ENCODE assay signal across 10 mouse cellular contexts in genomic region chr16:32821772-32822449, GRCm38 (mm10). TPM values are rescaled to one million over a fixed set of nuclear protein-coding genes. Genes with fewer than 3 reads are reported as not detected.
DNase-seq lines count a peak whose midpoint lies in the region; ATAC-seq and TF ChIP-seq lines count a peak whose summit lies in the region.
"Had no signal": no experiment of that assay in that cellular context is flagged by ENCODE, and none has a peak within 500 bp of the region (broad histone marks: within the 10 kb centered on the region; RNA-seq: fewer than 3 reads in every experiment).

No protein-coding gene starts in this region.

- no peak overlapping the region for H3K4me2 ChIP-seq in kidney, postnatal 0 days (ENCODE audit: low read length)
- no peak overlapping the region for H3K4me2 ChIP-seq in stomach, embryonic 15.5 days
- H3K4me2 ChIP-seq: midbrain, embryonic 12.5 days had no signal

- 0 out of 2 replicates have a peak overlapping the region, but pooled peaks have one; percentile 36 for H3K27ac ChIP-seq in kidney, postnatal 0 days
- peak overlapping the region; percentile 31; the same call in 1 of the 2 replicates for H3K27ac ChIP-seq in stomach, embryonic 15.5 days
- H3K27ac ChIP-seq: midbrain, embryonic 12.5 days had no signal

- H3K4me1 ChIP-seq in kidney, postnatal 0 days (replicated peaks; ENCODE audit: insufficient read depth, low read length), result no peaks in the 10 kb centered on the region
- H3K4me1 ChIP-seq in stomach, embryonic 15.5 days, result 0 out of 2 replicates have a peak, but pooled peaks cover 10% of the 10 kb centered on the region
- H3K4me1 ChIP-seq: midbrain, embryonic 12.5 days had no signal

- WGBS in kidney, postnatal 0 days, result 54% methylated on average over 10 of the region's 10 CpGs
- 34% methylated on average over 10 of the region's 10 CpGs for WGBS in stomach, embryonic 15.5 days

- peak; percentile 18 for DNase-seq in kidney, postnatal 0 days (ENCODE audit: low spot score)
- no peak for DNase-seq in kidney, adult 9 months
- peak; percentile 42 for DNase-seq in gastrocnemius, postnatal 10 days
- DNase-seq in heart, postnatal 4 days, result peak; percentile 66
- no peak for DNase-seq in embryo, embryonic 10 days (ENCODE audit: low spot score)
- DNase-seq in retina, embryonic 14.5 days (ENCODE audit: low spot score), result no peak

- no peak for TF ChIP-seq CTCF in kidney, postnatal 0 days (IDR thresholded peaks at IDR 0.05; ENCODE audit: low read depth)

- no peak overlapping the region for H3K4me3 ChIP-seq in kidney, postnatal 0 days (replicated peaks; ENCODE audit: low read depth, low read length)
- no peak overlapping the region for H3K4me3 ChIP-seq in stomach, embryonic 15.5 days (replicated peaks)
- H3K4me3 ChIP-seq: erythroblast, embryonic 14.5 days; midbrain, embryonic 12.5 days had no signal

- ATAC-seq in kidney, postnatal 0 days (replicated peaks; ENCODE audit: low FRiP score, low read depth), result peak; percentile 63
- peak; percentile 75 for ATAC-seq in stomach, embryonic 15.5 days (ENCODE audit: insufficient read depth, low FRiP score, low read depth)
- ATAC-seq in activated CD4-positive, CD25-positive, alpha-beta regulatory T cell, adult 4 months, result no peak

- no peaks in the 10 kb centered on the region for H3K9me3 ChIP-seq in kidney, postnatal 0 days (replicated peaks; ENCODE audit: low read length)
- H3K9me3 ChIP-seq in stomach, embryonic 15.5 days, result no peaks in the 10 kb centered on the region
- H3K9me3 ChIP-seq: midbrain, embryonic 12.5 days had no signal

- no peak overlapping the region for H3K9ac ChIP-seq in kidney, postnatal 0 days (ENCODE audit: low read depth, low read length)
- H3K9ac ChIP-seq in stomach, embryonic 15.5 days, result no peak overlapping the region
- H3K9ac ChIP-seq: midbrain, embryonic 12.5 days had no signal

- H3K27me3 ChIP-seq in kidney, postnatal 0 days (ENCODE audit: insufficient read depth, low read length), result no peaks in the 10 kb centered on the region
- H3K27me3 ChIP-seq in stomach, embryonic 15.5 days (replicated peaks), result no peaks in the 10 kb centered on the region
- H3K27me3 ChIP-seq: midbrain, embryonic 12.5 days had no signal

- peaks cover 25% of the 10 kb centered on the region for H3K36me3 ChIP-seq in kidney, postnatal 0 days (ENCODE audit: insufficient read depth, low read length)
- H3K36me3 ChIP-seq in stomach, embryonic 15.5 days, result peaks cover 8% of the 10 kb centered on the region

RNA-seq across cellular contexts. Expression of gene Smbd1, which starts 11.6 kb away (rescaled TPM):
- polyA plus RNA-seq in kidney, postnatal 0 days (2015; fragmentation: Nextera tagmentation; extraction: Ambion mirVana), result 0.24 and 0.28 TPM in 2 replicates
- total RNA-seq in gastrocnemius, postnatal 10 days (2021), result not detected
- total RNA-seq in heart, postnatal 4 days (2021), result not detected
- 0.27 TPM in 1 of 2 replicates, not detected in the other for polyA plus RNA-seq in stomach, embryonic 15.5 days (2015; fragmentation: Nextera tagmentation; extraction: Ambion mirVana)
- polyA plus RNA-seq in activated CD4-positive, CD25-positive, alpha-beta regulatory T cell, adult 4 months (2017; shearing (Covaris generic)), result not detected
- polyA plus RNA-seq: erythroblast, embryonic 14.5 days; midbrain, embryonic 12.5 days had no signal

RNA-seq across cellular contexts. Expression of gene Muc20, which starts 24.7 kb away (rescaled TPM):
- polyA plus RNA-seq in kidney, postnatal 0 days (2015; fragmentation: Nextera tagmentation; extraction: Ambion mirVana), result 15.2 and 17.2 TPM in 2 replicates
- under 1 TPM; 0.21 to 0.41 TPM for total RNA-seq in gastrocnemius, postnatal 10 days (2021)
- under 1 TPM in 1 of 2 experiments, not detected in 1; 0.14 TPM for total RNA-seq in heart, postnatal 4 days (2021)
- 0.06 and 0.08 TPM in 2 replicates for polyA plus RNA-seq in stomach, embryonic 15.5 days (2015; fragmentation: Nextera tagmentation; extraction: Ambion mirVana)
- under 1 TPM; 0.27 to 0.81 TPM for polyA plus RNA-seq in activated CD4-positive, CD25-positive, alpha-beta regulatory T cell, adult 4 months (2017; shearing (Covaris generic))
- polyA plus RNA-seq: midbrain, embryonic 12.5 days had no signal

RNA-seq across cellular contexts. Expression of gene Fyttd1, which starts 55.4 kb away (rescaled TPM):
- 113 and 115 TPM in 2 replicates for polyA plus RNA-seq in kidney, postnatal 0 days (2015; fragmentation: Nextera tagmentation; extraction: Ambion mirVana)
- total RNA-seq in gastrocnemius, postnatal 10 days (2021), result 100 to 1,000 TPM; 134 to 138 TPM
- 100 to 1,000 TPM; 125 to 126 TPM for total RNA-seq in heart, postnatal 4 days (2021)
- polyA plus RNA-seq in stomach, embryonic 15.5 days (2015; fragmentation: Nextera tagmentation; extraction: Ambion mirVana), result 77.5 and 85.7 TPM in 2 replicates
- polyA plus RNA-seq in activated CD4-positive, CD25-positive, alpha-beta regulatory T cell, adult 4 months (2017; shearing (Covaris generic)), result 10 to 100 TPM; 66.7 to 69.8 TPM

RNA-seq across cellular contexts. Expression of gene Rubcn, which starts 55.7 kb away (rescaled TPM):
- 12.0 and 14.1 TPM in 2 replicates for polyA plus RNA-seq in kidney, postnatal 0 days (2015; fragmentation: Nextera tagmentation; extraction: Ambion mirVana)
- total RNA-seq in gastrocnemius, postnatal 10 days (2021), result 10 to 100 TPM; 33.5 to 38.6 TPM
- 10 to 100 TPM; 29.8 to 35.1 TPM for total RNA-seq in heart, postnatal 4 days (2021)
- 16.5 and 17.1 TPM in 2 replicates for polyA plus RNA-seq in stomach, embryonic 15.5 days (2015; fragmentation: Nextera tagmentation; extraction: Ambion mirVana)
- 10 to 100 TPM in 1 of 2 experiments, 1 to 10 TPM in 1; 6.6 to 13.0 TPM for polyA plus RNA-seq in activated CD4-positive, CD25-positive, alpha-beta regulatory T cell, adult 4 months (2017; shearing (Covaris generic))

Comparison
In these comparisons a context has a peak if more than half of its experiments do, and no peak if none do; other contexts are left out.
1. DNase-seq: peak in kidney, postnatal 0 days (single experiment), gastrocnemius, postnatal 10 days (single experiment) and heart, postnatal 4 days (single experiment); none in kidney, adult 9 months (single experiment), embryo, embryonic 10 days (single experiment) and retina, embryonic 14.5 days (single experiment).